Mouse (Mus musculus): Measurements from ENCODE around the gene 4930556J24Rik. TPM values are rescaled to one million over a fixed set of nuclear protein-coding genes. Genes with fewer than 3 reads are reported as not detected.
A peak's percentile ranks its signal among the peaks of the same experiment; 100 is the strongest.
"Not testable (repeated sequence)": the region's sequence is repeated elsewhere in the genome, so short reads cannot be mapped to it uniquely, and the experiment has no call there.

The 4930556J24Rik gene
- polyA plus RNA-seq (2012; ENCODE audit: insufficient read depth, insufficient read length, missing spikeins): not detected in 2 replicates

DNA sequence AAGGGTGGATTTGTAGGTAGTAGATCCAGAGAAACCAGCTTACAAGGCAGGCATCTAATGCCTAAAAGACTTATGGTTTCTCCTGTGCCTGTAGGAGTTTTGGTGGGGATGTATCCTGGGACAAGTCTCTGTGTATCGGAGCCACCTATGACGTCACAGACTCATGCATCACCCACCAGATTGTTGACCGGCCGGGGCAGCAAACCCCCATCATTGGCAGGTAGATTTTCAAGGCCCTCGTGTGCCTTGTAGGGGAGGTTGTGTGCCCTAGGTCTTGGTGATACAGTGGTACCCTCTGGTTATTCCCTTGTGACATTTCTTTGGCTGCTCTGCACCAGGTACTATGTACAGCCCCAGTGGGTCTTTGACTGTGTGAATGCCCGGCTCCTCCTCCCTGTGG lies at the start of gene 4930556J24Rik:
Gene 4930556J24Rik (minus strand): TSS at position 101 of the 400 bp plus-strand sequence.
- Histone ChIP-seq H3K4me3 (ENCODE audit: insufficient read depth, low read depth, low read length) (no peak within 1 kb of the TSS), H3K27ac (replicated peaks; ENCODE audit: low read depth, low read length) (no peak within 1 kb of the TSS), H3K4me1 (ENCODE audit: control insufficient read depth, insufficient read depth, insufficient read length, low read length) (peaks cover 5% of the 10 kb centered on the region; the same call in 1 of the 2 replicates)

- no peak overlapping the region for H3K4me3 ChIP-seq (ENCODE audit: insufficient read depth, low read depth, low read length)
- no peak overlapping the region for H3K27ac ChIP-seq (replicated peaks; ENCODE audit: low read depth, low read length)
- no peaks in the 10 kb centered on the region for H3K4me1 ChIP-seq (ENCODE audit: control insufficient read depth, insufficient read depth, insufficient read length, low read length)
Measured at GRCm38 (mm10) chr11:4023321-4023720, 46.7 kb upstream of the 4930556J24Rik start.

DNA sequence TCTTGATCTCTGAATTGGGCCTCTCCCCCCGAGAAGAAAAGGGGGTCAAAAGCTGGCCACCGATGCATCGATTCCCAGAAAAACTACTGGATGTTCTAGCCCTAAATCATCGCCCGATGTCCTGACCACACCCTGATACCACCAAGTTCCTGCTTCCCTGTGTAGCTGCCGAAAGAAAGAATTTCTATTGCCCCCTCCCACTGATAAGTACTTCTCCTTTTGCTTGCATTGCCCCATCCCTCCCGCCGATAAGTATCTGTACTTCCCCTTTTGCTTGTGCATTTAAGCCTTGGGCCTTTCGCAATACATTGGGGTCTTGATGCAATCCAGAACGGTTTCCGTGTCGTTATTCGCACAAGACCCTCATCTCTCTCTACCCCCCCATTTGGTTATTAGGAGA lies 45.5 kb upstream of the 4930556J24Rik start:
- not testable (repeated sequence) for H3K4me3 ChIP-seq (ENCODE audit: insufficient read depth, low read depth, low read length); H3K4me1 ChIP-seq (ENCODE audit: control insufficient read depth, insufficient read depth, insufficient read length, low read length); H3K27ac ChIP-seq (replicated peaks; ENCODE audit: low read depth, low read length)

DNA sequence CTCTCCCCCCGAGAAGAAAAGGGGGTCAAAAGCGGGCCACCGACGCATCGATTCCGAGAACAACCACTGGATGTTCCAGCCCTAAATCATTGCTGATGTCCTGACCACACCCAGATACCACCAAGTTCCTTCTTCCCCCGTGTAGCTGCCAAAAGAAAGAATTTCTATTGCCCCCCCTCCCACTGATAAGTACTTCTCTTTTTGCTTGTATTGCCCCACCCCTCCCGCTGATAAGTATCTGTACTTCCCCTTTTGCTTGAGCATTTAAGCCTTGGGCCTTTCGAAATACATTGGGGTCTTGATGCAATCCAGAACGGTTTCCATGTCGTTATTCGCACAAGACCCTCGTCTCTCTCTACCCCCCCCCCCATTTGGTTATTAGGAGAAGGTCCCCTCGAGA lies 39.2 kb upstream of the 4930556J24Rik start:
- not testable (repeated sequence) for H3K4me1 ChIP-seq (ENCODE audit: control insufficient read depth, insufficient read depth, insufficient read length, low read length); H3K27ac ChIP-seq (replicated peaks; ENCODE audit: low read depth, low read length); H3K4me3 ChIP-seq (ENCODE audit: insufficient read depth, low read depth, low read length)

DNA sequence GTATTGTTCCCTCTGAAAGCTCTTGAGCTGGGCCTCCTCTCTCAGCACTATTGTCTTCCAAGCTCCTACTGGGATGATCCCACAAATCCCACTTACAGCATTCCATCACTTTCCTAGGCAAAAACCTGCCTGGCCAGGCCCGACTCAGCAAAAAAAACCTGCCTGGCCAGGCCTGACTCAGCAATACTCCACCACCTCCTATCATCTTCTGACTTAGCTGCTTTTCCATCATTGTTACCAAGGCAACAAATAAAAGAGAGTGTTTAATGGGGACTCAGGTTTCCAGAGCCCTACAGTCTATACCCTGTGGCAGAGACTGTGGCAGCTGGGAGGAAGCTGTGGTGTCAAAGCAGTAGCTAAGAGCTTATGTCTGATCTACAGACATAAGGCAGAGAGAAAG lies 36.0 kb upstream of the 4930556J24Rik start:
- no peak overlapping the region for H3K4me3 ChIP-seq (ENCODE audit: insufficient read depth, low read depth, low read length)
- no peak overlapping the region for H3K27ac ChIP-seq (replicated peaks; ENCODE audit: low read depth, low read length)
- no peaks in the 10 kb centered on the region; the same call in 1 of the 2 replicates for H3K4me1 ChIP-seq (ENCODE audit: control insufficient read depth, insufficient read depth, insufficient read length, low read length)

DNA sequence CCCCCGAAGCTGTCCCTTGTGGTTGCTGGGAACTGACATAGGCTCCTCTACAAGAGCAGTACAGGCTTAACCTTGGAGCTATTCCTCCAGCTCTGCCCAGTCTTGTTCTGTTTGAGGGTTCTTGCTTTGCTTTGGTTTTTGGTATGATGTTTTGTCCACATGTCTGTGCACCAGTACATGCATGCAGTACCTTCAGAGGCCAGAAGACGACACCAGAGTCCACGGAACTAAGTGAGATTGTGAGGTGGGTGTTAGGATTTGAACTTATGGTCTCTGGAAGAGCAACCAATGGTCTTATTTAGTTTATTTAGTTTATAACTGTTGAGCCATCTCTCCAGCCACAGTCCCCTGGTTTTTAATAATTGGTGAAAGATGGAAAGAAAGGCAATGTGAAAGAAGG lies 29.9 kb upstream of the 4930556J24Rik start:
- no peak overlapping the region for H3K27ac ChIP-seq (replicated peaks; ENCODE audit: low read depth, low read length)
- H3K4me3 ChIP-seq (ENCODE audit: insufficient read depth, low read depth, low read length): no peak overlapping the region
- no peaks in the 10 kb centered on the region; the same call in 1 of the 2 replicates for H3K4me1 ChIP-seq (ENCODE audit: control insufficient read depth, insufficient read depth, insufficient read length, low read length)

- Histone ChIP-seq H3K4me3 (ENCODE audit: insufficient read depth, low read depth, low read length) (no peak overlapping the region), H3K27ac (replicated peaks; ENCODE audit: low read depth, low read length) (no peak overlapping the region), H3K4me1 (ENCODE audit: control insufficient read depth, insufficient read depth, insufficient read length, low read length) (no peaks in the 10 kb centered on the region; the same call in 1 of the 2 replicates)
Measured at GRCm38 (mm10) chr11:4005220-4005805, 28.7 kb upstream of the 4930556J24Rik start.

- Histone ChIP-seq H3K4me3 (ENCODE audit: insufficient read depth, low read depth, low read length) (no peak overlapping the region), H3K27ac (replicated peaks; ENCODE audit: low read depth, low read length) (no peak overlapping the region), H3K4me1 (ENCODE audit: control insufficient read depth, insufficient read depth, insufficient read length, low read length) (no peaks in the 10 kb centered on the region)
Measured at GRCm38 (mm10) chr11:4001603-4002002, 25.0 kb upstream of the 4930556J24Rik start.

DNA sequence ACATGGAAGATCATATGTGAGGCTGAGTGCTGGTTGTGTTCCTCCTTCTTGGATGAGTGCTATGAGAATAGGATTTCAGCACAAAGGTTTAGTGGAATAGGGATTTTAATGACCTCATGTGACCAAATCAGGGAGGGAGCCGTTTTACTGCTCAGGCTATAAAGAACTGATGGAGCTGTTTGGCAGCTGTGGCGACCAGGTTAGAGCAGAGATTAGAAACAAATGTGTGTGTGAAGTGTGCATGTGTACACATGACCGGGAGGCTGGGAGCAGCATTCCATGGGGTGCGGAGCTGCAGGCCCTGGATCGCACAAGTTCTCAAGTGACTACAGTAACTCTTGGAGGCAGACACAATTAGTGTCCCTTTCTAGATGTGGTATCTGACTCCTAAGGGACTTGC lies 23.0 kb upstream of the 4930556J24Rik start:
- H3K4me3 ChIP-seq (ENCODE audit: insufficient read depth, low read depth, low read length): no peak overlapping the region
- H3K4me1 ChIP-seq (ENCODE audit: control insufficient read depth, insufficient read depth, insufficient read length, low read length): no peaks in the 10 kb centered on the region

DNA sequence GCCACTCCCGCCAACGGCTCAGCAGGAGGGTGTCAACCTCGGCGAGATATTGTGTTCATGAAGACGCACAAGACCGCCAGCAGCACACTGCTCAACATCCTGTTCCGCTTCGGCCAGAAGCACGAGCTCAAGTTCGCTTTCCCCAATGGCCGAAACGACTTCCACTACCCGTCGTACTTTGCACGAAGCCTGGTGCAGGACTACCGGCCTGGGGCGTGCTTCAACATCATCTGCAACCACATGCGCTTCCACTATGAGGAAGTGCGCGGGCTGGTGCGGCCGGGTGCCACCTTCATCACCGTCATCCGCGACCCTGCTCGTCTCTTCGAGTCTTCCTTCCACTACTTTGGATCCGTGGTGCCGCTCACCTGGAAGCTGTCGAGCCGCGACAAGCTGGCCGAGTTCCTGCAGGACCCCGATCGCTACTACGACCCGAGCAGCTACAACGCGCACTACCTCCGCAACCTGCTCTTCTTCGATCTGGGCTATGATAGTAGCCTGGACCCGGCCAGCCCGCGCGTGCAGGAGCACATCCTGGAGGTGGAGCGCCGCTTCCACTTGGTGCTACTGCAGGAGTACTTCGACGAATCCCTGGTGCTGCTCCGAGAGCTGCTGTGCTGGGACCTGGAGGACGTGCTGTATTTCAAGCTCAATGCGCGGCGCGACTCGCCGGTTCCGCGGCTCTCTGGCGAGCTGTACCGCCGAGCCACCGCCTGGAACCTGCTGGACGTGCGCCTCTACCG lies 21.6 kb upstream of the 4930556J24Rik start:
- H3K4me1 ChIP-seq (ENCODE audit: control insufficient read depth, insufficient read depth, insufficient read length, low read length): no peaks in the 10 kb centered on the region
- peak overlapping the region; percentile 17 for H3K4me3 ChIP-seq (ENCODE audit: insufficient read depth, low read depth, low read length)
- no peak overlapping the region for H3K27ac ChIP-seq (replicated peaks; ENCODE audit: low read depth, low read length)

More for the DNA sequence above, 23.0 kb upstream of the 4930556J24Rik start:
- no peak overlapping the region for H3K27ac ChIP-seq (replicated peaks; ENCODE audit: low read depth, low read length)

DNA sequence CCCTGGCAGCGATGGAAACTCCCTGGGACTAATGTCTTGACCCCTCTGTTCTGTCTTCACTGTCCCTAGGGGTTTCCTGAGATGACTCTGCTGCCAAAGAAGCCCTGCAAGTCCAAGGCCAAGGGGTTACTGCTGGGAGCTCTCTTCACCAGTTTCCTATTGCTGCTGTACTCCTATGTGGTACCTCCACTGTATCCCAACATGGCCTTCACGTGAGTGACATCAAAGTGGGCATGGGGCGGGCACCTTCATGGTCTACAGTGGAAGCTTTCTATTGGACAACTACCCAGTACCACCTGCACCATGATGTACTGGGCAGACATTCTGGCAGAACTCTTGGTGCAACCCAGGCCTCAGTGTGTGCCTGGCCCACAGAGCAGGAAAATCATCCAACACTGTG lies 20.3 kb upstream of the 4930556J24Rik start:
- Histone ChIP-seq H3K27ac (replicated peaks; ENCODE audit: low read depth, low read length) (no peak overlapping the region), H3K4me3 (ENCODE audit: insufficient read depth, low read depth, low read length) (no peak overlapping the region)

GRCm38 (mm10) chr11:3995511-3995910 lies 18.9 kb upstream of the 4930556J24Rik start:
- Histone ChIP-seq H3K4me3 (ENCODE audit: insufficient read depth, low read depth, low read length) (no peak overlapping the region), H3K27ac (replicated peaks; ENCODE audit: low read depth, low read length) (no peak overlapping the region), H3K4me1 (ENCODE audit: control insufficient read depth, insufficient read depth, insufficient read length, low read length) (no peaks in the 10 kb centered on the region)

More for the DNA sequence above, 20.3 kb upstream of the 4930556J24Rik start:
- no peaks in the 10 kb centered on the region for H3K4me1 ChIP-seq (ENCODE audit: control insufficient read depth, insufficient read depth, insufficient read length, low read length)

- no peak overlapping the region for H3K4me3 ChIP-seq (ENCODE audit: insufficient read depth, low read depth, low read length)
- H3K27ac ChIP-seq (replicated peaks; ENCODE audit: low read depth, low read length): no peak overlapping the region
- no peaks in the 10 kb centered on the region for H3K4me1 ChIP-seq (ENCODE audit: control insufficient read depth, insufficient read depth, insufficient read length, low read length)
Measured at GRCm38 (mm10) chr11:3993914-3994313, 17.3 kb upstream of the 4930556J24Rik start.

GRCm38 (mm10) chr11:3993132-3993531 lies 16.6 kb upstream of the 4930556J24Rik start:
- Histone ChIP-seq H3K27ac (replicated peaks; ENCODE audit: low read depth, low read length) (no peak overlapping the region), H3K4me1 (ENCODE audit: control insufficient read depth, insufficient read depth, insufficient read length, low read length) (no peaks in the 10 kb centered on the region), H3K4me3 (ENCODE audit: insufficient read depth, low read depth, low read length) (no peak overlapping the region)

DNA sequence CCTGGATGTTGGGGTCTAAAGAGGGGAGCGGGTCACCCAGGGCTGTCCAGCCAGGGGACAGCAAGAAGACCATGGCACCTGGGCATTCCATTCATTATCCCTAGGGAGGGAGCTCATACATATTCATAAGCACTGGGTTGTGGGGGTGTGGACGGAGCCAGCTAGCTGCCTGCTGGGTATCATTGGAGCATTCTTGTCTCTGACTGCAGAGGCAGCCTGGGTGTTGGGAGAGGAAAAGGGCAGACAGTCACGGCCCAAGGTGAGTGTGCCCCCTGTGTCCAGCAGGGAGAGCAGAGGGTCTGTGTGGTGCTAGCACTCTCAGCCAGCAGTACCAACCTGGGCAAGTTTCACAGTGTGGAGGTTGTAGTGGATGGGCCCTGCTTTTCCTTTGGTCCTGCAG lies 13.2 kb upstream of the 4930556J24Rik start:
- H3K4me1 ChIP-seq (ENCODE audit: control insufficient read depth, insufficient read depth, insufficient read length, low read length): no peaks in the 10 kb centered on the region
- no peak overlapping the region for H3K4me3 ChIP-seq (ENCODE audit: insufficient read depth, low read depth, low read length)
- no peak overlapping the region for H3K27ac ChIP-seq (replicated peaks; ENCODE audit: low read depth, low read length)

Measured in brown adipose tissue, adult 24 weeks (tissue).